Mouse (Mus musculus) stomach, postnatal 0 days (tissue): ENCODE results near the gene 1700088E04Rik. TPM values are rescaled to one million over a fixed set of nuclear protein-coding genes. Genes with fewer than 3 reads are reported as not detected.

ENCODE experiments used
- ATAC-seq: fragments of 200-750 bp; cut with Nextera tagmentation; 2 replicates; pipeline ENCODE4 v1.8.0; 2017; ENCODE audit not compliant: low FRiP score, low TSS enrichment
- DNase-seq: peaks from one replicate; pipeline ENCODE4 v3.0.0-alpha.2; 2016; ENCODE audit warnings: low spot score
- H3K27ac ChIP-seq: fragments of 300-500 bp; sonication (generic); replicated peaks from 2 replicates; pipeline ENCODE4 v1.5.1; 2014; ENCODE audit warnings: mild to moderate bottlenecking, control low read depth
- H3K27me3 ChIP-seq: fragments of 300-500 bp; sonication (generic); 2 replicates; pipeline ENCODE4 v1.6.1; 2014; ENCODE audit warnings: low read length; ENCODE audit not compliant: control insufficient read depth, insufficient read depth
- H3K36me3 ChIP-seq: fragments of 300-500 bp; sonication (generic); 2 replicates; pipeline ENCODE4 v1.6.1; 2014; ENCODE audit warnings: low read length, mixed read lengths; ENCODE audit not compliant: control insufficient read depth, insufficient read depth
- H3K4me1 ChIP-seq: fragments of 300-500 bp; sonication (generic); replicated peaks from 2 replicates; pipeline ENCODE4 v1.6.1; 2014; ENCODE audit warnings: antibody characterized with exemption; ENCODE audit not compliant: control insufficient read depth, insufficient read depth
- H3K4me2 ChIP-seq: fragments of 300-500 bp; sonication (generic); replicated peaks from 2 replicates; pipeline ENCODE4 v1.6.1; 2014; ENCODE audit warnings: low read depth, mild to moderate bottlenecking, control low read depth, moderate library complexity
- H3K4me3 ChIP-seq: fragments of 300-500 bp; sonication (generic); 2 replicates; pipeline ENCODE4 v1.5.1; 2014; ENCODE audit warnings: low read depth, low read length, control low read depth
- H3K9ac ChIP-seq: fragments of 300-500 bp; sonication (generic); 2 replicates; pipeline ENCODE4 v1.6.1; 2014; ENCODE audit warnings: mild to moderate bottlenecking, low read length, control low read depth, mixed read lengths
- H3K9me3 ChIP-seq: fragments of 300-500 bp; sonication (generic); 2 replicates; pipeline ENCODE4 v1.6.1; 2016; ENCODE audit warnings: low read length; ENCODE audit not compliant: control insufficient read depth
- CTCF ChIP-seq: IDR thresholded peaks from 2 replicates; pipeline ENCODE4 v1.5.1; 2016; ENCODE audit warnings: antibody characterized with exemption, low read depth, mild to moderate bottlenecking, moderate library complexity
- EP300 ChIP-seq: optimal IDR thresholded peaks from 2 replicates; pipeline ENCODE3; 2016; ENCODE audit warnings: antibody characterized with exemption
- WGBS: fragments of 180-500 bp; shearing (Covaris S2); extraction: QIAGEN DNeasy Blood & Tissue Kit; methylation state at CpG from one replicate; pipeline ENCODE4 v1.1.7; 2014; 5-methylcytosine and 5-hydroxymethylcytosine counted together
- polyA plus RNA-seq: library from polyadenylated mRNA; unstranded; fragments of >200 nt; fragmentation: Nextera tagmentation; extraction: Ambion mirVana; gene quantifications from 2 replicates; pipeline ENCODE4 v1.2.1, GENCODE M21; 2015

1700088E04Rik gene
- polyA plus RNA-seq, 1 experiment from 2014 or later, result 6.4 TPM

DNA sequence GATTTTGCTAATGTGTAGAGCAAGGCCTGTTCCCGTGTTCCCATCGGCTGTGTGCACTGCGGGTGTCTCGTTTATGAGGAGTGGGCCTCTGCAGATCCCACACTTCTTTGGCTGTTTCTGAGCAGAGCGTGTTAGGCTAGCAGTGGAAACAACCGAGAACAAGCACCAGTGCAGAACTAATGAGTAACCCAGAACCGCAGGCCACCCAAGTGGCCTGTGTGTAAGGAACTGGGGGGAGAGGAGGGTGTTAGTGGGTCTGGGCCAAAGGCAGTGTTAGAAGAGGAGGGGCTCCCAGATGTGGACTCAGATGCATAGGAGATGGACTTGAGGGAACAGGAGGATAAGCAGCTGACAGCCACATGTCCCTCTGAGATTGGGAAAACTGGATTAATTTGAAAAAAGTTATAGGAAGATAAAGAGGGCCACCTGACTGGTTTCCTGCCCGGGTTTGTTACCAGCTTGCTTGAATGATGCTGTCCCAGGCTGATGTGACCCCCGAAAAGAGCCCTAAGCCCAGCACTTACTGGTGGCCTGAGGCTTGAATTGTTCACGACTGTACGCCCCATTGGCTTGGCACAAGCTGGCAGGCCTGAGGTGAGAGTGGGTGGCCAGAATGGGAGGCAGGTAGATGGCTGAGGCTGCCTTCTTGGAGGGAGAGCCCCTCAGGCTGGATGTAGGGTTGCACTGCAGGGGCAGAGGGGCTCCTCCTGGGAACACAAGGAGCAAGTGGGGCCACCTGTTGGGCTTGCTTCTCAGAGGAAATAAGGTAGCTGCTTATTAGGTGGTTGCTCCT, 5.1 kb downstream of the 1700088E04Rik start:
- Histone ChIP-seq H3K27ac (no peak overlapping the region), H3K9ac (no peak overlapping the region), H3K4me1 (no peaks in the 10 kb centered on the region), H3K27me3 (no peaks in the 10 kb centered on the region), H3K4me2 (no peak overlapping the region), H3K4me3 (no peak overlapping the region), H3K36me3 (peaks cover 27% of the 10 kb centered on the region), H3K9me3 (no peaks in the 10 kb centered on the region)
- DNase-seq (no peak), ATAC-seq (no peak)
- TF ChIP-seq CTCF, result no peak
- TF ChIP-seq EP300, result no peak
- WGBS, result 59% methylated on average over 11 of the region's 11 CpGs

DNA sequence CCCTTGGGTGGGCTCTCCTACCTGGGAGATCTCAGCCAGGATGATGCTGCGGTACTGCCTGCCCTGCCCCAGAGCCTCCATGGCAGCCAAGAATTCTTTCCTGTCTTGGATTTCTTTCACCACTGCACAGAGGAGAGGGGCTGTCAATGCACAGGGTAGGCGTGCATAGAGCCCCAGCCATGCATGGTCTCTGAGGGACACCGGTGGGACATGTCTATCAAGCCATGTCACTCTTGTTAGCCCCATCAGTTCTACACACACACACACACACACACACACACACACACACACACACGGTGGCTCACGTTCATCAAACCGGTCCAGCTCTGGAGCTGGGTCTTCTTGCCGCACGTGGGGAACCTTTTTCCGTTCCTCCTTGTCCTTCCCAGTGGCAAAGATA, 5.7 kb downstream of the 1700088E04Rik start:
- no peak overlapping the region for H3K9ac ChIP-seq
- H3K36me3 ChIP-seq, result peaks cover 27% of the 10 kb centered on the region
- H3K27ac ChIP-seq, result no peak overlapping the region
- ATAC-seq, result no peak
- H3K9me3 ChIP-seq, result no peaks in the 10 kb centered on the region
- H3K4me1 ChIP-seq, result no peaks in the 10 kb centered on the region
- TF ChIP-seq EP300, result no peak
- no peak for TF ChIP-seq CTCF
- no peaks in the 10 kb centered on the region for H3K27me3 ChIP-seq
- DNase-seq, result no peak
- no peak overlapping the region for H3K4me2 ChIP-seq
- WGBS, result 73% methylated on average over 9 of the region's 9 CpGs
- H3K4me3 ChIP-seq, result no peak overlapping the region

DNA sequence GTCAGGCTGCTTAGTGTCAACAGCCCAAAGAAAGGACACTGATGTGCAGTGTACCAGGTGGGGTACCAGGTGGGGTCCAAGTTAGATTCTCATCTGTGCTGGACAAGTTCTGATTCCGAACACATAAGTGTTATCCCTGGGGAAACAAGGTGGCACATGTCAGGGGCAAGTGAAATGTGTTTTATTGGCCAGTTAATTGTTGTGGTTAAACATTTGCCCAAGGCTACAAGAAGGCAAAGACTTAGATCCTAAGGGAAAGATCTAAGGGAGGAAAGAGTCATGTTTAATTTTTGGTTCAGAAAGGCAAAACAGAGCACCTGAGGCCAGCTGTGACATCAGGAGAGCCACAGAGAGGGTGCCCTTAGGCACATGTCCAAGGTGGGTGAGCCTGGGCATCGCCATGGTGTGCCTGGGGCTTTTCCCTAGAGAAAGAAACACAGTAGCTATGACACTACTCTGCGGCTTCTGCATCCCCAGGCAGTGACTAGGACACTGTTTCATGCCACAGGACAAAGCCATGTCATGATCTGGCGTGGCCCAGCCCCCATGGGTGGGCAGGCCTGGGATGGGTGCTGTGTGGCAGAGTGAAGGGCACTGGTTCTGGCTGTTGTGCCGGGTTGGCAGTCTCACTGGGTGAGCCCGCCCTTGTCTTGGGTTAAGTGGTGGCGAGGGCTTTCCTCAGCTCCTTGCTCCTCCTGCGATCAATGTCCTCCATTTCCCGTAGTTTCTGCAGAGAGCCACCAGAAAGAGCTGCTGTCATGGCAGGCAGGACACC, 6.4 kb downstream of the 1700088E04Rik start:
- H3K4me1 ChIP-seq, result no peaks in the 10 kb centered on the region
- H3K4me2 ChIP-seq, result no peak overlapping the region
- H3K9ac ChIP-seq, result no peak overlapping the region
- DNase-seq, result no peak
- H3K4me3 ChIP-seq, result no peak overlapping the region
- ATAC-seq, result no peak
- H3K27me3 ChIP-seq, result no peaks in the 10 kb centered on the region
- 82% methylated on average over 9 of the region's 9 CpGs for WGBS
- peaks cover 33% of the 10 kb centered on the region for H3K36me3 ChIP-seq
- H3K27ac ChIP-seq, result no peak overlapping the region
- TF ChIP-seq CTCF, result no peak
- no peak for TF ChIP-seq EP300
- H3K9me3 ChIP-seq, result no peaks in the 10 kb centered on the region

DNA sequence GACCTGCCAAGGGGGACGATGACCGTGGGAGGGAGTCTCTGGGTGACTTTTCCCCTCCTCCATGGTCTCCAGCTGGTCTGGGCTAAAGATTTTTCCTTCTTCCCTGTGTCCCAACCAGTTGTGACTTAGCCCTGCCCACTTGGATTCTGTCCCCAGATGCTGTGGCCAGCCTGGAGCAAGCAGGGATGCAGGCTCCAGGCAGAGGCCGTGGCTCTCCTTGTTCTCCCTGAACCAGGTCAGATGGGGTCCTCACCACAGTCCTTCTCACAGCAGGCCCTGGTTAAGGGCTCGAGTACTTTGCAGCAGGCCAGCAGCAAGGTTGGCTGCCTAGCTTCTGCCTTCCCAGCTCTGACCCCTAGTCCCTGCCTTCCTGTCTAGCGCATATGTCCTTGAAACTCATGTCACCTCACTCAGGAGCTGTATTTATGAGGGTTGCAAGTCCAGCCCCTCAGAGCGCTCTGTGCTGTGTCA, 7.8 kb downstream of the 1700088E04Rik start:
- Histone ChIP-seq H3K36me3 (peaks cover 37% of the 10 kb centered on the region), H3K27ac (peak overlapping the region; percentile 13), H3K9me3 (no peaks in the 10 kb centered on the region), H3K9ac (no peak overlapping the region), H3K27me3 (no peaks in the 10 kb centered on the region), H3K4me1 (no peaks in the 10 kb centered on the region), H3K4me2 (no peak overlapping the region), H3K4me3 (no peak overlapping the region)
- no peak for ATAC-seq
- DNase-seq, result no peak
- WGBS, result 78% methylated on average over 6 of the region's 6 CpGs
- TF ChIP-seq CTCF, result no peak
- no peak for TF ChIP-seq EP300

DNA sequence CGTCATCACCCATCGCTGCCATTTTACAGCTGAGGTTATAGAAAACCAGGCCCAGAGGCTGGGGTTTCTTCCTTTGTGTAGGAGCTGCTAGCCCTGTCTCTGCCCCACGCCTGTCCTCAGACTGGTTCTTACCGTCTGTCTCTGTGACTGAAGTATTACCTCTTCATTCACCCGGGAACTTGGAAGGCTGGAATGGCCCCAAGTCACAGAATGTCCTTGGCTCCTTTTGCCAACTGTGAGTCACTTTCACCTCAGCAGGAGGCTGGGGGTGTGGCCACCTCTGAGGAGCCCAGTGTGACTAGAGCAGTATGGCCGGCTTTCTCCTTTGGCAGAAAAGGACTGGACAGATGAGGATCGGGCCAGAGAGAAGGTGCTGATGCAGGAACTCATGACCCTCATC, 9.6 kb downstream of the 1700088E04Rik start:
- Histone ChIP-seq H3K4me2 (no peak overlapping the region), H3K4me1 (no peaks in the 10 kb centered on the region), H3K36me3 (peaks cover 53% of the 10 kb centered on the region), H3K4me3 (no peak overlapping the region), H3K27ac (peak overlapping the region; percentile 78), H3K9me3 (no peaks in the 10 kb centered on the region), H3K27me3 (no peaks in the 10 kb centered on the region), H3K9ac (peak overlapping the region; percentile 8; the same call in 1 of the 2 replicates)
- no peak for TF ChIP-seq CTCF
- peak; percentile 92 for TF ChIP-seq EP300
- 38% methylated on average over 7 of the region's 7 CpGs for WGBS
- ATAC-seq, result peak; percentile 73
- peak; percentile 76 for DNase-seq

DNA sequence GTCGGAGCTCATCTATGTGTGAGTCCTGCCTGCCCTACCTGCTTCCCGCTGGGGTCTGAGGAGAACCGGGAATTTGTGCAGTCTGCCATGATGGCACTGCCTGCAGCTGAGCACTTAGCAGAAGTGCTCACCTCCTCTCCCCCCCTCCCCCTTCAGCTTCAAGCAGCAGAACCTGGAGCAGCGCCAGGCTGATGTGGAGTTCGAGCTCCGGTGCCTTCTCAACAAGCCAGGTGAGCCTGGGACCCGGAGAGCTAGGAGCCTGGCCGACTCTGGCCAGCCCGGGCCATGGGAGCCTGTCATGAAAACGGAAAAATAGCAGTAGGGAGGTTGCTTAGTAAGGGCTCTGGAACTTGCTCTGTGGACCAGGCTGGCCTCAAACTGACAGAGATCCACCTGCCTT, 10.3 kb downstream of the 1700088E04Rik start:
- ATAC-seq (no peak), DNase-seq (no peak)
- WGBS, result 67% methylated on average over 10 of the region's 10 CpGs
- H3K9me3 ChIP-seq, result no peaks in the 10 kb centered on the region
- no peak for TF ChIP-seq EP300
- no peak for TF ChIP-seq CTCF
- no peak overlapping the region for H3K4me3 ChIP-seq
- H3K36me3 ChIP-seq, result peaks cover 55% of the 10 kb centered on the region
- H3K4me2 ChIP-seq, result no peak overlapping the region
- H3K27me3 ChIP-seq, result no peaks in the 10 kb centered on the region
- no peaks in the 10 kb centered on the region for H3K4me1 ChIP-seq
- no peak overlapping the region for H3K9ac ChIP-seq
- peak overlapping the region; percentile 78 for H3K27ac ChIP-seq
